Mouse (Mus musculus) CH12F3 (cell line): ENCODE measurements at regions not wholly inside any gene's neighbourhood (a gene's known extent, or its start where the extent isn't known, plus 50 kb on each side); places are given as distances from the start of the nearest gene placed in this dataset.

Source experiments
- in situ Hi-C: fragments of 300-500 bp; cut with MboI; formaldehyde crosslinking; loops from 2 replicates; pipeline ENCODE4 v1.14.3; 2020; ENCODE audit warnings: low sequenced_read_pairs

DNA sequence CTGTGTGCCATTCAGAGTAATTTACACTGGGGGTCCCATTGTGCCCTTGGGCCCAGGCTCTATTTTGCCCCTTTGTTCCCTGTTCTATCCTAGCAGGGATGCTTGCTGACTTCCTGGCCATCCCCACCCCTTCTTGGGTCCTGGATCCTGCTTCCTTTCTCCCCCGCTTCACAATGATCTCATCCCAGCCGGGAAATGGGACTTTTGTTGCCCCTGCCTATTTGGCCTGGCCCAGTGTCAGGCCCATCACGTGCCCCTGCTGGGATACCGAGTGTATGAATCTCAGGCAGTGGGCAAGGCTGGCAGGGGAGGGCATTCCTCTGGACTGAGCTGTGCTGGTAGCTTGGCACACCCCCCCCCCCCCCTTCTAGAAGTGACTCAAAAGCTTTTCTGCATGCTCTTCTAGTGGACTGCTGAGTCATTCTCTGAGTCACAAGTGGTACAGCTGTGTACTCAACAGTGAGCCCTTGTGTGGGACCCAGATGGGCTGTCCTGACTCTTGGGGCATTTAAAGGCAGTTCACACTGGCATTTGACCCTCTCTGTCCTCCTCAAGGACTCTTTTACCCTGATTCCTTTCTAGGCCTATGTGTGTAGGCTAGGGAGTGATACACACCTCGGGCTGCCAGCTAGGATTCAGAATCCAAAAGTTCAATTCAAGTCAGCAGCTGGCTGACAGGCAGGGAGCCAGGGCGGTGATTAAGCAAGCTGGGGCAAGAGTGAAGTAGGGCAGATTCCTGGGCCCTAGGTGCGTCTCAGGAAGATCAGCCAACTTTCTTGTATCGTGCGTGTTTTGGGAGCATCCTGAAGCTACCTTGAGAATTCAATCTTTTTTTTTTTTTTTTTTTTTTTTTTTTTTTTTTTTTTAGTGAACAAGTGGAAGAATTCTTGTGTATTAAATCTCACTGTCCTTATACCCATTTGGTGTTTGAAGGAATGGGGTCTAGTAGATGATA lies 1156.6 kb upstream of the A1bg start:
- in situ Hi-C loops: no loop called here

DNA sequence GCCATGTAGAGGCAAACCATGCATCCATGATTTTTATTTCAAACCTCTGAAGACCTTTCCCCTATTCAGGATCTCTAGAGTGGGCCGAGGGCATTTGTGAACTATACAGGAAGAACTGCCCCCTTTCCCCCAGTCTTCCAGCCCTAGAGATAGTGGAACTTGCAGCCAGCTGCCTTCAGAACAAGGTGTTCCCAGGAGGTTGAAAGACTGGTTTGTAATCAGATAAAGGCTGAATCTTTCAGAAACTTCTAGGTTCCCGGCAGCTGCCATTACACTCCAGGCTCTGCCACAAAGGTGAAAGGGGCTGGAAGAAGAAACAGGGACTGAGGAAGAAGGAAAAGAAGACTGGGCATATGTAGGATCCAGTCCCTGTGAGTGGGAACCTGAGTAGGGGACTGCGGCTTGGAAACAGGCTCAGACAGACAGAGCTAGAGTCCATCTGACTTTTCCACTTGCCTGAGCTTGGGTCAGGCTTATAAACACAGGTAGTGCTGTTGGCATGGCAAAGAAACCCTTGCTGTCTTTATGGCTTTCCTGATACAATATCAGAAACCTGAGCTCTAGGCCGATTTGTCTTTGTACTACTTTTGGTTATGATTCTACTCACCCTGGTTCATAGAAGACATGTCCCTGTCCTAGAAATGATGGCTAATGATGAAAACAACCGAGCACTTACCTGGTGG lies 1153.9 kb upstream of the A1bg start:
- in situ Hi-C loops: no loop called here

DNA sequence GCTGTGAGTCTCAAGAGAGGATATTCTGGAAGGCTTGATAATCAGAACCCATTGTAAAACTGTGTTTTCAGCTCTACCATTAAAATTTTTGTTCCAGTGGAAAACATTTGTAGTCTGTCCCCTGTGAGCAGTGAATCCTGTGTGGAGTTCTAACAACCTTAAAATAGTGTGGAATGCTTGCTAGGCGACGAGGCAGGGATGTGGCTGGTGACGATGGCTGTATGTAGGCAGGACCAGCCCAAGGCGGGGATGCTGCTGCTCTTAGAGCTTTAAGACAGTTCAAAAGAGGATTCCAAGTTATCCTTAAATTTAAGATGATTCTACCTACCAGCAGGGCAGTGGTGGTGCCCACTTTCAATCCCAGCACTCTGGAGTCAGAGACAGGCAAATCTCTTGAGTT lies 1151.9 kb upstream of the A1bg start:
- in situ Hi-C loops: no loop called here

DNA sequence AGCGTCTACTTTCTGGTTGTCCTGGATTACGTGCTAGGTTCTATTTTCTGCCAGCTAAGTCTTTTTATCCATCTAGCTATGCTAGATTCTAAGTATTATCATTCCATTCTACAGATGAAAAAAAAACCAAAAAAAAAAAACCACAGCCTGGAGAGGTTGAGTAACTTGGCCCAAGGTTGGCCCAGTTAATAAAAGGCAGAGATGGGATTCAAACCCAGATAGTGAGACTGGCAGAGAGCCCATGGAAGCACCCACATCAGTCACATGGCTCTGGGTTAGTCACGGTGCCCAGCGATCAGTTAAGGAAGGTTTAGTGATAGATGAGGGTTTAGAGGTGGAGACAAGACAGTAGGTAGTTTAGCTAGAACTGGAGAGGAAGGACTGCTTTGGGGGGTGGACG lies 1150.8 kb upstream of the A1bg start:
- in situ Hi-C loops: no loop called here

DNA sequence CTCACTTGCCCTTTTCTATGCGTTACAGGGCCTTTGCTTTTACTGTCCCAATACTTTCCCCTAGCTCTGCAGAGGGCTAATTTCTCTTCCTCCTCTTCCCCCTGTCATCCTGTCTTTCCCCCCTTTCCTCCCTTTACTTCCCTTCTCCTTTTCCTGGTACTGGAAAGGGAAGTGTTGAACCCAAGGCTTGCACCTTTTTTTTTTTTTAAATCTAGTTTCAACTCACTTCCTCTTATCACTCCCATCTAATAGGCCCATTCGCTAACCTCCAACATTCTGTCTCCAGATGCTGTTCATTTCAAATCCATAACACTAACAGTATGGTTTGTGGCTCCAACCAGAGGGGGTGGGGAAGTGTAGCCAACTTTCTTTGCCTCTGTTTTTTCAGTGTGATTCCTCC lies 1148.5 kb upstream of the A1bg start:
- in situ Hi-C loops: no loop called here

DNA sequence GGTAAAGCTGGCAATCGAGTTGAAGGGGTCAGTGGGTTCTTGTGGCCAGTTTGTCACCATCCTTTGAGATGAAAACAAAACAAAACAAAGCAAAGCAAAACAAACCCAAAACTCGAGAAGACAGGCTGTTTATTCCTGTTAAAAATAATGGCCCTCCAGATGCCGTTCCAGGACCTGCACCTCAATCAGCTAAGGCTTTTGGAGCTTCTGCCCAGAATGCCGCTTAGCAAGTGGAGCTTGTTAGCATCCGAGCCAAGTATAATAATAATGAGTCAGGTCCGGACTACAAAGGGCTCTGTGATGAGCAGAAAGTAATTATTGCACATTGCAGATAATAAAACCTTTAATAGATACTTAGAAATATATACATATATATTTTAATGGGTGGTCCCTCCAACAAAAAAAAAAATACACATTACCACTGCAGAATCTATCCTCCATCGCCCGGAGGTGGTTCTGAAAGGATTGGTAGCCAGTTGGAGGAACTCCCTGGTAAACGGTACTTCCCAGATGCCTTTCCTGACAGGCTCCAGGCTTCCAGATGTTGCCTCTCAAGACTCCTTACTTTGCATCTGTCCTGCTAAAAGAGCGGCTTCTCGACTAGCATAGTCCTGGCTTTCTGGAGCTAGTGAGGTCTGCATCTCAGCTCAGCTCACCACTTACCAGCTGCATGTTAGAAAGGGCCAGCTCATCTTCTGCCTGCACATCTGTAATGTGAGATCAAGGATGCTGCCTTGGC lies 1145.8 kb upstream of the A1bg start:
- in situ Hi-C loops: no loop called here

DNA sequence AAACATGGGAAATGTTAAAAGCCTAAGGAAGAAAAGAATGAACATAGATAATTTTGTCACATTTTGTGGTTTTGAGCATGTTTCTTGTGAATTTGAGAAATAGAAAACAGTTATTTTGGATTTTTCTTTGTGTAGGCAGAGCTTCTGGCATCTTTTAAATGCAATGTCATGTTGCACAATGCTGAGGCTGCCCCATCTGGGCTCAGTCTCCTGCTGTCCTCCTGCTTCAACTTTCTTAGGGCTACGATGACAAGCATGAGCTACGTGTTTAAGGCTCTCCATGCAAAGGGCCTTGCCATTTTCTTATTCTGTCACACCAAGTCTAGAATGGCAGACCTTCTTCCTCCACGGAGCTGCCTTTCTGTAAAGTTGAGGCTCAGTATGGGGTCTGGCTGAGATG lies 1141.6 kb upstream of the A1bg start:
- in situ Hi-C loops: no loop called here

DNA sequence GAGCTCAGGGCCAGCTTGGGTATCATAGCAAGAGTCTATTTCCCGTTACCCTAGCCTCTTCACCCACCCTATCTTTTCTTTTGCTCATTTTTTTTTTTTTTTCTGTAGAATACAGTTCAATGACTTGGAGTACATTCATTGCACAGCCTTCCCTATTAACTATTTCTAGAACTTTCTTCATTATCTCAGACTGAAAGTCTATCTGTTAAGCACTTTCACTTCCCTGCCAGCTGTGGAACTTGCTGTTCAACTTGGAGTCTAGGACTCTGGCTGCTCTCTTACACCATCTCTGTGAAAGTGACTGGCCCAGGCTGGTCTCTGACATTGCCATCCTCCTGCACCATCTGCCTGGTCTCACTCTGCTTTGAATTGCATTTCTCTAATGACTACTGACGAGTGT lies 1134.6 kb upstream of the A1bg start:
- in situ Hi-C loops: no loop called here

DNA sequence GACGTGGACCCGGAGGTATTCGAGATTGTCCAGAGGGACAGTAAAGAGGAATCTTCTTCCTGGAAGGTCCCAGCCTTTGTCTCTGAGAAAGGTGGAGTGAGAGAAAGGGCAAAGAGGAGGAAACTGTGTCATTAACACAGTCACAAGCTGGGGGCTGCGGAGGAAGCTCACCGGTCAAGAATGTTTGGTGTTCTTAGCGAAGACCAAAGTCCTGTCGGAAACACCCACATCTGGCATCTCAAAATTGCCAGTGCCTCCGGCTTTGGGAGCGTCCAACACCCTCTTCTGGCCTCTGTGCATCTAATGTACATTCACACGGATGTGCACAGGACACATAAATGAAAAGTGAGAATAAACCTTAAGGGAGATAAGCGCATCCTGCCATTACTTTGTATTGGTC lies 1134.1 kb upstream of the A1bg start:
- in situ Hi-C loops: no loop called here

DNA sequence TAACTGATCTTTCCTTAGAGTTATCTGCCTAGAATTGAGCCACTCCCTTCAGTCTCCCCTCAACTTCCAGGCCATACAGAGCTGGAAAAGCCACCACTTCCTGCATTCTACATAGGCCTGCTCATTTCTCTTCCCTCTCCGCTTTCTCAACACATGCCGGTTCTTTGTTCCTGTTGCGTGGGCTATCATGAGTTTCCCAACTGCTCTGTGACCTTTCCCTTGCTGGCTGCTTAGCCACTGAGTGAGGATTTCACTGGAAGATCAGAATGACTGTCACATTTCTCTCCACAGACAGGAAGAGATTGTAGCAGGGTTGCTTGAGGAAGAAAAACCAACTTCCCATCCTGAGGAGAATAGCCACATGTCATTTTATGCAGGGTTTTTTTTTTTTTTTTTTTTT lies 1133.6 kb upstream of the A1bg start:
- in situ Hi-C loops: no loop called here

DNA sequence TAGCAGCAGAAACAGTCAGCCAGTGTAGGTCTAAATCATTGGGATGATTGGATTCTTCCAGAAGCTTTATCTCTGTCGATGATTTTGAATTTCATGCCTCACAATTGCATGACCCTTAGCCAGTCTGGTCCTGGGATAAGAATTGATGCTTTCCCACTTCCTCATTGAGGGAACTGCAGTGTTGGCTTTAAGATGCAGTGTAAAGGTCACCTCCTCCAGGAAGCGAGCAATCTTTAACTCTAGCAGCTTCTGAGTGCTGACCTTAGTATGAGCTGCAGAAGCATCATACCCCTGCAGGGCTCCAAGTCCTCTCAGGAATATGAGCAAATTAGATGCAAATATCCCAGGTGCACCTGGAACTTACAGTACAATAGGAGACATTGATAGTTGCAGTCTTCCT lies 1132.2 kb upstream of the A1bg start:
- in situ Hi-C loops: no loop called here

DNA sequence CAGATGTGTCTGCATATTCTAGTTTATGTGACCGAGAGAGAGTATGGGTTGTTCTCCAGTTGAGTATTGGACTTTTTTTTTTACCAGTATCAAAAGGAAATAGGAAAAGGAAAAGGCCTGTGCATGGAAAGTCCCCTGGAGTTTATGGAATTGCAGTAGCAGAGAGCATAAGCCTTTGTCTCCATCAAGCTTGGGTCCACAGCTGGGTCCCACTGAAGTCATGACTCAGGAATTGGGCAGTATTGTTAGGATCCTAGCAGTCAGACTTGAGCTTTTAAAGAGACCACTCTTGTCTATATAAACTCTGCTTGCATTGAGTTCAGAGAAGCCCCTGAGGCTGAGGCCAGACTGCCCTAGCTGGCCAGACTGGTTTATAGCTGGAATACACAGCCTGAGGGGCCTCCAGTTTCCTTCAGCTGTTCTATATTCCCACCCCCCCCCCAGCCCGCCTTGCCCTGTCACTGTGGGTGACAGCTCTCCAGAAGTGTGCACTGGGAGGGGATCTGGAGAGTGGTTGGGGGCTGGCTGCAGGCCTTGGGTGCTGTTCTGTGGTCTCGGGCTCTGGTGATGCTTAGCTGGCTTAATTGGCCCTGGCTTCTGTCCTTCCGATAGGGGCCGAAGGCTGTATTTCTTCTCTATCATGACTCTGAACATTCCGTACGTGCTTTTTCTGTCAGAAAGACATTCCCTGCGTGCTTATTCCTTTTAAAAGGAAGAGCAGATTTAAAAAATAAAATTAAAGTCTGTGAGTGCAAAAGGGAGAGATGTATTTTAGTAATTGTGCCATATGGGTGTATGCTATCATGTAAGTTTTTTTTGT lies 1130.8 kb upstream of the A1bg start:
- in situ Hi-C loops: no loop called here

DNA sequence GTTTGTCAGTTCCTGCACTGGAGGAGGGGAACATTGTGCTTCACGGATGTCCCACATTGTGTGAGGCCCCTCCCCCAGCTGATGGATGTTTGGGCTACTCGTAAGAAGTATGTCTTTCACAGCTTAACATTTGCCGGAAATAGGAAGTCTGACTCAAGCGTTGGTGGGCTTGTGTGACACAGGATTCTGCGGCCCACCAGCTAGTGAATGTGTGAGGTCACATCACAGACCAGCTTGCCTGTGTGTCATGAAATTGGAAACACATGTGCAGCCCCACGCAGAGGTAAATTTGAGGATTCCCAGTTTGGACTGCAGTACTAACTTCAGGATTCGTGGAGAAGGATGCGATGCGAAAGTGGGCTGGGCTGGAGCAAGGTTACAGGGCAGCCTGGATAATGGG lies 1126.6 kb upstream of the A1bg start:
- in situ Hi-C loops: no loop called here

DNA sequence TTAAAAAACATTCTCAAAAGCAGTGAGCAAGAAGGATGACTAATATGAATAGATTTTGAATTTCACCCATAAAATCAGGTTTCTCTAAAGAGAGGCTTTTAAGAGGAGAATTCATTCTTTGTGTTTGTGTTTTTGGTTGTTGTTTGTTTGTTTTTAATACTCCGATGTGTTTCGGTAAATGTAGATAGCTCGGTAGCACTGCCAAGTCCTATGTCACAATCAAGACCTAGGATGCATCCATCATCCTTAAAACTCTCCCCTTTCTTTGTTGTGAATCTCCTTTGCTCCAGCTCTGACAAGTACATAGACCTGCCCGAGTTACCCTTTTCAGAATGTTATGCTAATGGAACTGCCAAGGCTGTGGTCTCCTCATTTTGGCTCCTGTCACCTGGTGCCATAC lies 1126.2 kb upstream of the A1bg start:
- in situ Hi-C loops: no loop called here

DNA sequence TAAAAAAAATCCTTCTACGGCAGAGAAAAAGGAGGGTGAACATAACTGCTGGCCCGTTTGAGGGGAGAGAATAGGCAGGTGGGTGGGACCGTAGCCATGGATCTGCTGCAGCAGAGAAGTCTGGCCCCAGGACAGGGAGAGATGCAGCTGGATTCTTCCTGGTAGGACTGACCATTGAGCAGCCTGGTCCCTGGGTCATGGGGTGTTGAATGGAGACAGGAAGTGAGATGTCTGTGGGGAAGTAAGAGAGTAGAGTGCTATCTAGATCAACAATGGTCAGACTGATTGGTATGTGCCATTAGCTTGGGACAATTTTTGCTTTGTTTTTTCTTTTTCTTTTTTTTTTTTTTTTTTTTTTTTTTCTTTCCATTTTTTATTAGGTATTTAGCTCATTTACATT lies 1123.5 kb upstream of the A1bg start:
- in situ Hi-C loops: no loop called here

DNA sequence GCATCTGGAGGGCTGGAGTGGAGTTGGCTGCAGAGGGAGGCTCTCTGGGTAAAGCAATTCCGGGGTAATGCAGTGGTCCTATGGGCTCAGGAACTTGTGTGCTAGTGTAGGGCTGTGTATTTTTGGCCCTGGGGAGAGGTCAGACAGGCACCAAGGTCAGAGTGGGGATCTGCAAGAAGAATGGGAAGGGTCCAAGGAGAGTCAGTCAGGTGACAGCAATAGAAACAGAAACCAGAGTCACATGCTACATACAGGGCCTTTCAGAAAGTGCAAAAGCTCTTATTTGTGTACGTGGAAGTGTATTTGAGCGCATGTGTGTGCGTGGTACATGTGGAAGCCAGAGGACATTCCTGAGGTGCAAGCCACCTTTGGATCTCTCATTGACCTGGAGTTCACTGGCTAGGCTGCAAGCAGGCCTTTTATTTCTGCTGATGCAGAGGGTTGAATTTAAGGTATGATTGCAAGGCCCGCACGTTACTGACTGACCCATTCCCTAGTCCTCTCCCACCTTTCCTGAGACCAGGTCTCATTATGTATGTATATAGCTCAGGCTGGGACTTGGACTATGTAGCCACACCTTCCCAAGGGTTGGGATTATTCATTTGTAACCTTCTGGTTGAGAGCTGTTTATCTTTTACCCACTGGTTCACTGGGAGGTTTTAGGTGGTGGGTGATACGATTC lies 1122.0 kb upstream of the A1bg start:
- in situ Hi-C loops: no loop called here

DNA sequence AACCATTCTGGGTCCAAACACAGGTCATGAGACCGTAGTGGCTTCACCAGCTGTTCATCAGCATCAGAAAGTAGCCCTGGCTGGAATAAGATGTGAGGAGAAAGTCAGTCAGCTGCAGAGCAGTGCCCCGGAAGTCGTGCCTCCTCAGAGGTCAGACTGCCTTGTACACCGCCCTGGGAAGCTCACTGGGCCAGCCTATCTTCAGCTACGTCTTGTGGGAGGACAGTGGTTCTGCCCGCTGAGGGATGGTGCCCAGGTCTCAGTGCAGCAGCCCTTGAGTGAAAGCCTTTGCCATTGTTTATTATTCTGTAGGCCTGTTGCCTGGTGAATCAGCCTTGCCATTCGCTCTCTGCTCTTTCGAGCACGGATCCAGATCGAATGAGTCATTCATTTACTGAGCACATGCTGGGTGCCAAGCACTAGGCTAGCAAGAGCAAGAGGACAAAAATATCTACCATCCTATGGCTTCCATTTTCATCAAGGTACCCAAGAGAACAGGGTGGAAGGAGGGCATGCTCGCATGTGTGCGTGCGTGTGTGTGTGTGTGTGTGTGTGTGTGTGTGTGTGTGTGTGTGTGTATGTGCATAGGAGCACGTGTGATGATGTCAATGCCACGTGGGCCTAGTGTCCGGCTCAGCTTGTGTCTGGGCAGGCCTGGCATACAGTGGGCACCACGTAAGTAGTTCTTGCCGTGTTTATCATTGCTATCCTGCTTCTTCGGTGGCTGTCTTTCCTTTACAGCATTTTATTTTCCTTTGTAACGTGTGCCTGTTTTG lies 1121.0 kb upstream of the A1bg start:
- in situ Hi-C loops: no loop called here

DNA sequence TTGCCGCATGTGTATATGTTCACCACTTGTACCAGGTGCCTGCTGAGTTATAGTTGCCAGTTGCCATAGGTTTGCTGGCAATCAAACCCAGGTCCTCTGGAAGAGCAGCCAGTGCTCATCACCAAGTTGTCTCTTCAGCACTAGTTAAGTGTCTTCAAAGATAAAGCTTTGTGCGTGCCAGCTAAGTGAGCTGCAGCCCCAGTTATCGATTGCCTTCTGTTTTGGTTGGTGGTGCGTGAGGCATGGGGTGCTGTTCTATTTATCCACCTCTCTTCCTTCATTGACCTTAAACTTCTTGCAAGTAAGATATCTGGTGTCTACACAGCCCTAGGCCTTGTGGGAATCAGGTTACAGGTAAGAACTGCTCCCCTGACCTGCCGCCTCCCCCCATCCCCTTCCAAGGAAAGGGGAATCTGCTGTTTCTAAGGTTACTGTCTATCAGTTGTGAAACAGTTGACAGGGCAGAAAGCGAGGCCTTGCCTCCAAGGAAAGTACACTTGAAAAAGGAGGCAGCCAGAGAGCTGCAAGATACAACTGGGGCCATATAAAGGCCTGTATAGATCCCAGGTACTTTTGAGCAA lies 1120.2 kb upstream of the A1bg start:
- in situ Hi-C loops: no loop called here
